In the genomic region with DNA sequence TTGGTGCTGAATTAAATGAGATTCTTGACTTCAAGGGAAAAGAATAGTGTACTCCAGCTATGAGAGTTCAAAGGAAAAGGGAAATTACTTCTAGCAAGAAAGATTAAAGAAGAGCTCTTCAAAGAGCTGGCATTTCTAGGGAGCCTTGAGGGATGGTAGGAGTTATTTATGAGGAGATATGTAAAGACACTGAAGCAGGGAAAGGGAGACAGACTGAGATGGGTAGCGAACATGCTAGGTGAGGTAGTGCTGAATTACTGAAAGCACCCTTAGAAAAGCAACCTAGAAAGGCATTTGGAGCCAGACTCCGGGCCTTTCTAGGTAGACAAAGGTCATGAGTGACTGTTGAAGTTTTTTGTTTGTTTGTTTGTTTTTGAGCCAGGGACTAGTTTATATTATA, we compare ENCODE assay signal across 30 mouse cellular contexts.
"Had no signal": no experiment of that assay in that cellular context is flagged by ENCODE, and none has a peak within 500 bp of the region (broad histone marks: within the 10 kb centered on the region; RNA-seq: fewer than 3 reads in every experiment).

No protein-coding gene starts in this region.

- H3K9me3 ChIP-seq: limb, embryonic 10.5 days; limb, embryonic 12.5 days; limb, embryonic 13.5 days; limb, embryonic 15.5 days; liver, embryonic 12.5 days; liver, embryonic 13.5 days; liver, embryonic 15.5 days; lung, embryonic 15.5 days; megakaryocyte, embryonic 14.5 days; midbrain, embryonic 12.5 days; midbrain, embryonic 15.5 days; neural tube, embryonic 12.5 days had no signal

- H3K36me3 ChIP-seq: liver, embryonic 13.5 days; liver, embryonic 15.5 days; lung, embryonic 15.5 days; midbrain, embryonic 15.5 days had no signal

- ATAC-seq: liver, embryonic 12.5 days; lung, postnatal 0 days had no signal

- H3K4me3 ChIP-seq: left cerebral cortex, adult 2 months; limb, embryonic 10.5 days; limb, embryonic 12.5 days; limb, embryonic 13.5 days; limb, embryonic 15.5 days; liver, embryonic 12.5 days; liver, embryonic 13.5 days; liver, embryonic 15.5 days; lung, embryonic 15.5 days; megakaryocyte, embryonic 14.5 days; midbrain, embryonic 12.5 days; midbrain, embryonic 15.5 days; myocyte; neural tube, embryonic 12.5 days had no signal

- H3K27me3 ChIP-seq: limb, embryonic 12.5 days; limb, embryonic 13.5 days; limb, embryonic 15.5 days; liver, embryonic 12.5 days; liver, embryonic 13.5 days; liver, embryonic 15.5 days; megakaryocyte, embryonic 14.5 days; midbrain, embryonic 12.5 days; midbrain, embryonic 15.5 days; neural tube, embryonic 12.5 days had no signal

- H3K27ac ChIP-seq: left cerebral cortex, adult 2 months; limb, embryonic 10.5 days; limb, embryonic 12.5 days; limb, embryonic 13.5 days; limb, embryonic 15.5 days; liver, embryonic 12.5 days; liver, embryonic 13.5 days; liver, embryonic 14.5 days; liver, embryonic 15.5 days; lung, embryonic 15.5 days; macrophage; midbrain, embryonic 12.5 days; midbrain, embryonic 15.5 days; neural tube, embryonic 12.5 days had no signal

- H3K4me1 ChIP-seq: lung, embryonic 15.5 days; megakaryocyte, embryonic 14.5 days; midbrain, embryonic 12.5 days; midbrain, embryonic 15.5 days; neural tube, embryonic 12.5 days had no signal

- DNase-seq: layer of hippocampus, postnatal 36 days; left cerebral cortex, postnatal 4 days; liver; liver, embryonic 13.5 days; lung, adult 18-20 months; lung, adult 2 months; lung, embryonic 14.5 days; lung, postnatal 10 days; lung, postnatal 14 days; lung, postnatal 36 days; lung, postnatal 4 days; midbrain, embryonic 14.5 days had no signal

- H3K9ac ChIP-seq: limb, embryonic 12.5 days; limb, embryonic 13.5 days; limb, embryonic 15.5 days; liver, embryonic 12.5 days; liver, embryonic 13.5 days; liver, embryonic 14.5 days; liver, embryonic 15.5 days; lung, embryonic 14.5 days; lung, embryonic 15.5 days; midbrain, embryonic 12.5 days; midbrain, embryonic 15.5 days; neural tube, embryonic 12.5 days had no signal

- H3K4me2 ChIP-seq: limb, embryonic 12.5 days; limb, embryonic 13.5 days; limb, embryonic 15.5 days; liver, embryonic 11.5 days; liver, embryonic 12.5 days; liver, embryonic 13.5 days; liver, embryonic 15.5 days; lung, embryonic 14.5 days; lung, embryonic 15.5 days; midbrain, embryonic 11.5 days; midbrain, embryonic 12.5 days; midbrain, embryonic 15.5 days; neural tube, embryonic 12.5 days had no signal
